Mouse (Mus musculus) CD4-positive, CD25-positive, alpha-beta regulatory T cell, adult 2 months (primary cell): ENCODE measurements around the gene Nsa2.

Experiments
- DNase-seq: peaks from one replicate; pipeline ENCODE4 v3.0.0-alpha.2; 2012; ENCODE audit warnings: low read depth, low spot score

Gene Nsa2

DNA sequence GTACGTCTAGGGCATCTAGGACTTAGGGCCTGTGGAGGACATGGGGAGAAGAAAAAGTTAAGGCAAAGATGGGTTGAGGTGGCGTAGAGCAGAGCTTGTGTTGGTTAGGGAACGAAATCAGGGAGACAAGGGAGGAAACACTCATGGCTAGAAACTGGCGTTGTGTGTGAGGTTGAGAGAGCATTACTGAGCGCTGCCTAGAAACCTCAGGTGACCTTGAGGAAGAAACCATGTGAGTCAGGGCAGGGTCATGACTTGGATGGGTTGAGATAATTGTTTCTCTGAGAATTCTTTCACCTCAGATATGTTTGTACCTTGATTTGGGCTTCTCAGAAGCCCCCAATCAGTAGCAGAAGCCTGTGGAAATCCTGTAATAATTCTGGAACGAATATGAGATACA lies 50.3 kb downstream of the Nsa2 start:
- no peak for DNase-seq

DNA sequence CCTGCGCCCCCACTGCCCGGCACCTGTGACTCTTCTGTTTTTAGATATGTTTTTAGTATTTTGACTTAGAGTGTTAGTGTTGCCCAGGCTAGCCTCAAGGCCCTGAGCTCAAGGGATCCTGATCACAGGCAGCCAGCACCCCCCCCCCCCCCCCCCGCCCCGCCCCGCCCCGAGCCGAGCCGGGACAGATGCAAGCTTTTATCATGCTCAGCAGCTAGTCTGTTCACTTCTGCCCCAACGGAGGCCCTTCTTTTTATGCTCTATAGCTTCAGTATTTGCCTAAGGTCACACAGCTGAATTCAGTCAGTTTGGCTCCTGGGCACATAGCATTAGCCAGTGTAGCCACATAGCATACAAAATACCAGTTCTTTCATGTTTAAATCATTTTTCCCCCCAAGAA lies 51.4 kb downstream of the Nsa2 start:
- DNase-seq: no peak

DNA sequence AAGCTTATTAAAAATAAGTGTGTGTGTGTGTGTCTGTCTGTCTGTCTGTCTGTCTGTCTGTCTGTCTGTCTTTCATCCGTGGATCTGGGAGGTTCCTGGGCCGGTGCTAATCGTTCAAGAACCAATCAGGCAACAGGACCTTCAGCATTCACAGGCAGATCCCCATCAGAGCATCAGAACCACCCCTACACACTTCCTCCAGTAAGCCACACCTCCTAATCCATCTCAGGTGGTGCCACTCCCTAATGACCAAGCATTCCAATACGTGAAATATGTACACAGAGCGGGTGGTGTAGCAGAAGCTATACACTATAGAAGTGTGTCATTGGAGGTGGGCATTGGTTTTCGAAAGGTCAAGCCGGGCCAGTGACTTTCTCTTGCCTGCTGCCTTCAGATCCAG lies 55.3 kb downstream of the Nsa2 start:
- DNase-seq: no peak

DNA sequence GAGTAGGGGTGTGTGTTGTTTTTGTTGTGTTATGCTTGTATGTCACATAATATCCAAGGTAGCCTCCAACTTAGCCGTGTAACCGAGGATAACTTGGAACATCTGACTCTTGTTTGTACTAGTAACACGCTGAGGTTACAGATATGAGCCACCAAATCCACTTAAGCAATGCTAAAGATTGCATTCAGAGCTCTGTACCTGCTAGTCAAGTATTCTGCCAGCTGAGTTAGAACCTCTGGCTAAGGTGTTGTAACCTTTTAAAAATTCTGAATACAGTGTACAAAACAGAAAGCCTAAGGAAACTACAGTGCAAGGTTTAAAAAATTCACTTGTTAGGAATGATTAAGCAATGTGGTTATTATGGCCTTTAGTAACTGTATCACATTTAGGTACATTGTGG lies 57.1 kb downstream of the Nsa2 start:
- DNase-seq: no peak

DNA sequence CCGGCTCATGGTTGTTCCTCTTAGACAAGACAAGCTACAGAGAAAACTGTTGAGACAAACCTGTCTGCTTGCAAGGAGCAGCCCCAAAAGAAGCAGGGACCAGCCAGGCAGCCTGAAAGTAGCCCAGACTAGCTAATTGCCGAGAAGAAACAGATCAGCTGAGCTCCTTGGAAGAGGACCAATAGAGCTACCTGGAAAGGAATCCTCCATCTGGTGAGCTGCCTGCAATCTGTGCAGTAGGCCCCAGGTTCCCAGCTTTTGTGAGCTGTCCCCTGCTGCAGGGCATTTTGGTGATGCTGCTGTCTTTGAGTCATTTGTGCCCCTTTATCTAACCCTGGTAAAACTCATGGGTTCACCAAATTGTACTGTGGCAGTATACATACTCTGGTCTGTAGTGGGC lies 57.5 kb downstream of the Nsa2 start:
- no peak for DNase-seq
